Mouse (Mus musculus) frontal cortex, adult 2 months (tissue): ENCODE results near the gene Olfr1313. TPM values are rescaled to one million over a fixed set of nuclear protein-coding genes. Genes with fewer than 3 reads are reported as not detected.
"Not testable (repeated sequence)": the region's sequence is repeated elsewhere in the genome, so short reads cannot be mapped to it uniquely, and the experiment has no call there.

Source experiments
- DNase-seq, 2 experiments: peaks; one replicate each; pipeline ENCODE4 v3.0.0; 2022; ENCODE audit warnings: low spot score in 1 of 2; ENCODE audit errors: extremely low spot score in 1 of 2
- polyA plus RNA-seq: library from polyadenylated mRNA; depleted of rRNA; stranded (reverse); fragments of >200 nt; gene quantifications from 2 replicates; pipeline ENCODE4 v1.2.3, GENCODE M21; 2012; rRNA removed

The Olfr1313 gene
- polyA plus RNA-seq = not detected in 2 replicates

- no peak for DNase-seq
Measured at GRCm38 (mm10) chr2:112077743-112078142, at the start of gene Olfr1313. Gene Olfr1313 (minus strand): TSS chr2:112077843.

GRCm38 (mm10) chr2:112115340-112115739, 37.7 kb upstream of the Olfr1313 start, which contains the start of gene Olfr1315-ps1:
Gene Olfr1315-ps1 (minus strand): TSS chr2:112115440.
- no peak for DNase-seq

- DNase-seq = no peak
Measured at GRCm38 (mm10) chr2:112096681-112097080, 19.0 kb upstream of the Olfr1313 start, which contains the start of gene Olfr1314. Gene Olfr1314 (minus strand): TSS chr2:112096781.

- no peak for DNase-seq
Measured at GRCm38 (mm10) chr2:112050138-112050537, 27.5 kb downstream of the Olfr1313 start, which contains the start of gene Olfr1312. Gene Olfr1312 (minus strand): TSS chr2:112050238.

- not testable (repeated sequence) for DNase-seq
Measured at GRCm38 (mm10) chr2:112026971-112027370, 50.7 kb downstream of the Olfr1313 start.

GRCm38 (mm10) chr2:112024312-112024711, 53.3 kb downstream of the Olfr1313 start, which contains the start of gene Olfr1311:
Gene Olfr1311 (minus strand): TSS chr2:112024412.
- no peak for DNase-seq

Other genes with a start within 250 kb of the Olfr1313 start
- gene Olfr1305, start 200.7 kb downstream of the Olfr1313 start, polyA plus RNA-seq = not detected in 2 replicates
- gene Olfr1306, start 161.6 kb downstream of the Olfr1313 start, polyA plus RNA-seq = not detected in 2 replicates
- gene Olfr1307, start 128.4 kb downstream of the Olfr1313 start, polyA plus RNA-seq = under 0.01 TPM in 1 of 2 replicates, not detected in the other
- gene Olfr1308, start 112.9 kb downstream of the Olfr1313 start, polyA plus RNA-seq = not detected in 2 replicates
- gene Olfr1309, start 87.6 kb downstream of the Olfr1313 start, polyA plus RNA-seq = not detected in 2 replicates
- not detected in 2 replicates for gene Olfr1310, start 65.1 kb downstream of the Olfr1313 start, polyA plus RNA-seq
- gene Olfr1311, start 53.4 kb downstream of the Olfr1313 start, polyA plus RNA-seq = not detected in 2 replicates
- gene Olfr1312, start 27.6 kb downstream of the Olfr1313 start, polyA plus RNA-seq = not detected in 2 replicates
- gene Olfr1314, start 18.9 kb upstream of the Olfr1313 start, polyA plus RNA-seq = 0.06 TPM in 1 of 2 replicates, not detected in the other
- gene Olfr1315-ps1, start 37.6 kb upstream of the Olfr1313 start, polyA plus RNA-seq = not detected in 2 replicates
- gene Olfr1316, start 57.1 kb upstream of the Olfr1313 start, polyA plus RNA-seq = 0.04 TPM in 1 of 2 replicates, not detected in the other
- not detected in 2 replicates for gene Olfr1317, start 62.5 kb upstream of the Olfr1313 start, polyA plus RNA-seq
- not detected in 2 replicates for gene Olfr1318, start 76.4 kb upstream of the Olfr1313 start, polyA plus RNA-seq
- 245 and 291 TPM in 2 replicates for gene Lpcat4, start 161.6 kb upstream of the Olfr1313 start, polyA plus RNA-seq
- gene Nutm1, start 181.4 kb upstream of the Olfr1313 start, polyA plus RNA-seq = 0.06 TPM in 1 of 2 replicates, not detected in the other
- 79.1 and 85.5 TPM in 2 replicates for gene Nop10, start 184.1 kb upstream of the Olfr1313 start, polyA plus RNA-seq
- 106 and 115 TPM in 2 replicates for gene Slc12a6, start 188.0 kb upstream of the Olfr1313 start, polyA plus RNA-seq
- 0.18 TPM in 1 of 2 replicates, not detected in the other for gene Gm21985, start 188.5 kb upstream of the Olfr1313 start, polyA plus RNA-seq